Mouse (Mus musculus): ENCODE data around the gene Rbms1.

The Rbms1 gene

GRCm38 (mm10) chr2:60918401-60918800 lies 44.6 kb downstream of the Rbms1 start:
- DNase-seq (ENCODE audit: low spot score) = no peak

- no peak for DNase-seq (ENCODE audit: low spot score)
Measured at GRCm38 (mm10) chr2:60914524-60915280, 48.3 kb downstream of the Rbms1 start.

- no peak for DNase-seq (ENCODE audit: low spot score)
Measured at GRCm38 (mm10) chr2:60913281-60913680, 49.7 kb downstream of the Rbms1 start.

GRCm38 (mm10) chr2:60911716-60912115 lies 51.3 kb downstream of the Rbms1 start:
- DNase-seq (ENCODE audit: low spot score) = peak; percentile 31

- DNase-seq (ENCODE audit: low spot score) = peak; percentile 95
Measured at GRCm38 (mm10) chr2:60910820-60911219, 52.2 kb downstream of the Rbms1 start.

- DNase-seq (ENCODE audit: low spot score) = no peak
Measured at GRCm38 (mm10) chr2:60908551-60908950, 54.4 kb downstream of the Rbms1 start.

- DNase-seq (ENCODE audit: low spot score) = no peak
Measured at GRCm38 (mm10) chr2:60908116-60908515, 54.9 kb downstream of the Rbms1 start.

- peak; percentile 72 for DNase-seq (ENCODE audit: low spot score)
Measured at GRCm38 (mm10) chr2:60905283-60905682, 57.7 kb downstream of the Rbms1 start.

GRCm38 (mm10) chr2:60904141-60904540 lies 58.9 kb downstream of the Rbms1 start:
- DNase-seq (ENCODE audit: low spot score) = no peak

- DNase-seq (ENCODE audit: low spot score) = no peak
Measured at GRCm38 (mm10) chr2:60903535-60903934, 59.5 kb downstream of the Rbms1 start.

GRCm38 (mm10) chr2:60902446-60903137 lies 60.4 kb downstream of the Rbms1 start:
- no peak for DNase-seq (ENCODE audit: low spot score)

GRCm38 (mm10) chr2:60901511-60901951 lies 61.5 kb downstream of the Rbms1 start:
- peak; percentile 84 for DNase-seq (ENCODE audit: low spot score)

GRCm38 (mm10) chr2:60901013-60901412 lies 62.0 kb downstream of the Rbms1 start:
- DNase-seq (ENCODE audit: low spot score) = peak; percentile 41

GRCm38 (mm10) chr2:60893042-60893441 lies 70.0 kb downstream of the Rbms1 start:
- no peak for DNase-seq (ENCODE audit: low spot score)

- peak; percentile 53 for DNase-seq (ENCODE audit: low spot score)
Measured at GRCm38 (mm10) chr2:60883931-60884330, 79.1 kb downstream of the Rbms1 start.

GRCm38 (mm10) chr2:60883043-60883365 lies 80.0 kb downstream of the Rbms1 start:
- peak; percentile 31 for DNase-seq (ENCODE audit: low spot score)

GRCm38 (mm10) chr2:60882202-60883042 lies 80.6 kb downstream of the Rbms1 start:
- DNase-seq (ENCODE audit: low spot score) = peak; percentile 26

- DNase-seq (ENCODE audit: low spot score) = no peak
Measured at GRCm38 (mm10) chr2:60881571-60882041, 81.4 kb downstream of the Rbms1 start.

GRCm38 (mm10) chr2:60880789-60881570 lies 82.0 kb downstream of the Rbms1 start:
- DNase-seq (ENCODE audit: low spot score) = peak; percentile 78

- peak; percentile 35 for DNase-seq (ENCODE audit: low spot score)
Measured at GRCm38 (mm10) chr2:60879966-60880788, 82.8 kb downstream of the Rbms1 start.

Data from MN1 (cell line).